Mouse (Mus musculus) myocyte (in vitro differentiated cells): ENCODE measurements at regions not wholly inside any gene's neighbourhood (a gene's known extent, or its start where the extent isn't known, plus 50 kb on each side); places are given as distances from the start of the nearest gene placed in this dataset.

Source experiments
- CEBPB ChIP-seq: IDR thresholded peaks from 2 replicates; pipeline ENCODE4 v1.6.1; 2011; ENCODE audit warnings: mild to moderate bottlenecking, moderate library complexity; ENCODE audit not compliant: poor library complexity, insufficient read depth, severe bottlenecking
- POLR2A ChIP-seq: IDR thresholded peaks from one replicate; pipeline ENCODE4 v1.6.1; 2011; ENCODE audit warnings: low read depth, mild to moderate bottlenecking, control low read depth, moderate library complexity; ENCODE audit not compliant: insufficient read length
- TCF12 ChIP-seq: IDR thresholded peaks from one replicate; pipeline ENCODE4 v1.6.1; 2011; ENCODE audit warnings: mild to moderate bottlenecking, control low read depth; ENCODE audit not compliant: poor library complexity, insufficient read depth, severe bottlenecking
- TCF3 ChIP-seq: IDR thresholded peaks from one replicate; pipeline ENCODE4 v1.6.1; 2011; ENCODE audit warnings: low read depth, control low read depth; ENCODE audit not compliant: insufficient read length

GRCm38 (mm10) chr1:39078584-39079315, 93.3 kb downstream of the Pdcl3 start:
- no peak for TF ChIP-seq POLR2A
- TF ChIP-seq CEBPB = no peak
- TF ChIP-seq TCF12 = no peak
- TF ChIP-seq TCF3 = no peak
